Mouse (Mus musculus): ENCODE measurements at regions not wholly inside any gene's neighbourhood (a gene's known extent, or its start where the extent isn't known, plus 50 kb on each side); places are given as distances from the start of the nearest gene placed in this dataset.
A peak's percentile ranks its signal among the peaks of the same experiment; 100 is the strongest.
"Not testable (repeated sequence)": the region's sequence is repeated elsewhere in the genome, so short reads cannot be mapped to it uniquely, and the experiment has no call there.

GRCm38 (mm10) chr2:39344207-39344606 is 118.0 kb upstream of the Ppp6c start:
- no peak overlapping the region for H3K27ac ChIP-seq (replicated peaks)
- no peak overlapping the region for H3K4me3 ChIP-seq (ENCODE audit: low read depth, low read length)
- no peak for TF ChIP-seq EP300 (optimal IDR thresholded peaks at IDR 0.05)
- TF ChIP-seq CTCF (IDR thresholded peaks at IDR 0.05; ENCODE audit: low read depth) = no peak
- no peak overlapping the region for H3K4me2 ChIP-seq (replicated peaks; ENCODE audit: low read depth)
- H3K36me3 ChIP-seq (ENCODE audit: control insufficient read depth, insufficient read depth, low read length) = no peaks in the 10 kb centered on the region
- ATAC-seq (ENCODE audit: low FRiP score, low TSS enrichment) = no peak
- H3K4me1 ChIP-seq (replicated peaks; ENCODE audit: control insufficient read depth, insufficient read depth) = no peaks in the 10 kb centered on the region
- no peak for DNase-seq (ENCODE audit: low spot score)
- no peaks in the 10 kb centered on the region for H3K27me3 ChIP-seq (ENCODE audit: control insufficient read depth, insufficient read depth, low read length)
- H3K9me3 ChIP-seq (ENCODE audit: control insufficient read depth, low read length) = no peaks in the 10 kb centered on the region
- WGBS = 75% methylated on average over 3 of the region's 3 CpGs
- H3K9ac ChIP-seq (ENCODE audit: low read length) = no peak overlapping the region

- TF ChIP-seq EP300 (optimal IDR thresholded peaks at IDR 0.05) (no peak), CTCF (IDR thresholded peaks at IDR 0.05; ENCODE audit: low read depth) (no peak)
- 47% methylated on average over 3 of the region's 3 CpGs for WGBS
- Histone ChIP-seq H3K9ac (ENCODE audit: low read length) (no peak overlapping the region), H3K4me2 (replicated peaks; ENCODE audit: low read depth) (no peak overlapping the region), H3K9me3 (ENCODE audit: control insufficient read depth, low read length) (no peaks in the 10 kb centered on the region), H3K4me3 (ENCODE audit: low read depth, low read length) (no peak overlapping the region), H3K27ac (replicated peaks) (no peak overlapping the region), H3K36me3 (ENCODE audit: control insufficient read depth, insufficient read depth, low read length) (no peaks in the 10 kb centered on the region), H3K4me1 (replicated peaks; ENCODE audit: control insufficient read depth, insufficient read depth) (no peaks in the 10 kb centered on the region), H3K27me3 (ENCODE audit: control insufficient read depth, insufficient read depth, low read length) (no peaks in the 10 kb centered on the region)
- DNase-seq (ENCODE audit: low spot score) (no peak), ATAC-seq (ENCODE audit: low FRiP score, low TSS enrichment) (no peak)
Observed at GRCm38 (mm10) chr2:39340406-39340805, 114.2 kb upstream of the Ppp6c start.

GRCm38 (mm10) chr2:39338832-39339649 is 112.8 kb upstream of the Ppp6c start:
- no peak for TF ChIP-seq CTCF (IDR thresholded peaks at IDR 0.05; ENCODE audit: low read depth)
- no peak for TF ChIP-seq EP300 (optimal IDR thresholded peaks at IDR 0.05)
- no peaks in the 10 kb centered on the region for H3K36me3 ChIP-seq (ENCODE audit: control insufficient read depth, insufficient read depth, low read length)
- no peaks in the 10 kb centered on the region for H3K9me3 ChIP-seq (ENCODE audit: control insufficient read depth, low read length)
- H3K4me1 ChIP-seq (replicated peaks; ENCODE audit: control insufficient read depth, insufficient read depth) = no peaks in the 10 kb centered on the region
- H3K9ac ChIP-seq (ENCODE audit: low read length) = no peak overlapping the region
- no peak for ATAC-seq (ENCODE audit: low FRiP score, low TSS enrichment)
- DNase-seq (ENCODE audit: low spot score) = no peak
- no peak overlapping the region for H3K27ac ChIP-seq (replicated peaks)
- H3K4me2 ChIP-seq (replicated peaks; ENCODE audit: low read depth) = no peak overlapping the region
- H3K27me3 ChIP-seq (ENCODE audit: control insufficient read depth, insufficient read depth, low read length) = no peaks in the 10 kb centered on the region
- no peak overlapping the region for H3K4me3 ChIP-seq (ENCODE audit: low read depth, low read length)
- whole genome bisulfite sequencing = 78% methylated on average over 9 of the region's 9 CpGs

- no peaks in the 10 kb centered on the region for H3K4me1 ChIP-seq (replicated peaks; ENCODE audit: control insufficient read depth, insufficient read depth)
- H3K27me3 ChIP-seq (ENCODE audit: control insufficient read depth, insufficient read depth, low read length) = no peaks in the 10 kb centered on the region
- H3K36me3 ChIP-seq (ENCODE audit: control insufficient read depth, insufficient read depth, low read length) = no peaks in the 10 kb centered on the region
- no peak overlapping the region for H3K27ac ChIP-seq (replicated peaks)
- ATAC-seq (ENCODE audit: low FRiP score, low TSS enrichment) (no peak), DNase-seq (ENCODE audit: low spot score) (no peak)
- no peaks in the 10 kb centered on the region for H3K9me3 ChIP-seq (ENCODE audit: control insufficient read depth, low read length)
- WGBS = 83% methylated on average over 1 of the region's 1 CpGs
- no peak overlapping the region for H3K4me2 ChIP-seq (replicated peaks; ENCODE audit: low read depth)
- TF ChIP-seq CTCF (IDR thresholded peaks at IDR 0.05; ENCODE audit: low read depth) (no peak), EP300 (optimal IDR thresholded peaks at IDR 0.05) (no peak)
- H3K9ac ChIP-seq (ENCODE audit: low read length) = no peak overlapping the region
- no peak overlapping the region for H3K4me3 ChIP-seq (ENCODE audit: low read depth, low read length)
Observed at GRCm38 (mm10) chr2:39337524-39337923, 111.3 kb upstream of the Ppp6c start.

GRCm38 (mm10) chr2:39325715-39326493 is 99.7 kb upstream of the Ppp6c start:
- Histone ChIP-seq H3K9me3 (ENCODE audit: control insufficient read depth, low read length) (no peaks in the 10 kb centered on the region), H3K9ac (ENCODE audit: low read length) (no peak overlapping the region), H3K27me3 (ENCODE audit: control insufficient read depth, insufficient read depth, low read length) (no peaks in the 10 kb centered on the region), H3K4me2 (replicated peaks; ENCODE audit: low read depth) (peak overlapping the region; percentile 26), H3K27ac (replicated peaks) (no peak overlapping the region), H3K36me3 (ENCODE audit: control insufficient read depth, insufficient read depth, low read length) (no peaks in the 10 kb centered on the region), H3K4me1 (replicated peaks; ENCODE audit: control insufficient read depth, insufficient read depth) (no peaks in the 10 kb centered on the region), H3K4me3 (ENCODE audit: low read depth, low read length) (peak overlapping the region; percentile 3; the same call in 1 of the 2 replicates)
- WGBS = 18% methylated on average over 9 of the region's 9 CpGs
- no peak for DNase-seq (ENCODE audit: low spot score)
- TF ChIP-seq CTCF (IDR thresholded peaks at IDR 0.05; ENCODE audit: low read depth) (no peak), EP300 (optimal IDR thresholded peaks at IDR 0.05) (no peak)
- ATAC-seq (ENCODE audit: low FRiP score, low TSS enrichment) = no peak

- 54% methylated on average over 3 of the region's 3 CpGs for WGBS
- not testable (repeated sequence) for H3K9ac ChIP-seq (ENCODE audit: low read length); H3K27ac ChIP-seq (replicated peaks); H3K27me3 ChIP-seq (ENCODE audit: control insufficient read depth, insufficient read depth, low read length); H3K4me2 ChIP-seq (replicated peaks; ENCODE audit: low read depth); H3K9me3 ChIP-seq (ENCODE audit: control insufficient read depth, low read length); H3K36me3 ChIP-seq (ENCODE audit: control insufficient read depth, insufficient read depth, low read length); H3K4me1 ChIP-seq (replicated peaks; ENCODE audit: control insufficient read depth, insufficient read depth); ATAC-seq (ENCODE audit: low FRiP score, low TSS enrichment); DNase-seq (ENCODE audit: low spot score)
- peak overlapping the region; percentile 3; the same call in 1 of the 2 replicates for H3K4me3 ChIP-seq (ENCODE audit: low read depth, low read length)
Observed at GRCm38 (mm10) chr2:39325122-39325521, 98.9 kb upstream of the Ppp6c start.

Data from stomach, postnatal 0 days (tissue).